Mouse (Mus musculus): ENCODE measurements around the gene Got1.
"Not testable (repeated sequence)": the region's sequence is repeated elsewhere in the genome, so short reads cannot be mapped to it uniquely, and the experiment has no call there.

The Got1 gene

DNA sequence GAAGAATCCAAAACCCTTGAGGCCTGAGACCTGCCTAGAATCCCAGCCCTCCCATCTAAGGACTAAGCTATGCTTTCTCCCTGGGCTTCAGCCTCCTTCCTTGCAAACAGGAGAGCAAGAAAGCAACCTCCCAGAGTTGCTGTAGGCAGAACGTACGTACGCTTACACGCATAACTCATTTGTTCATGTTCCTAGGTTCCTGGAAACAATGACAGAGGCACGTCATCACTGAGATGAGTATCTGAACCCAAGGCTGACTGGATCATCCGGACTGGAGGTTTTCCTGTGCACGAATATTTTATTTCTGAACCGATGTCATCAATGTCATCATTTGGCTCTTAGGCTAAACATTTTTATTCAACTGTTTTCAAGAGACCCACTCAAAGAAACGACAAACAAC lies 2.4 kb downstream of the Got1 start:
- CTCF ChIA-PET, result interaction anchor here (0.6 kb wide), 1 partner anchor 125 kb away, joined by 4 read pairs; no protein-coding TSS in a partner anchor

- CTCF ChIA-PET, result interaction anchor here (0.7 kb wide), 2 partner anchors 11 to 1006 kb away, joined by 3 to 6 read pairs; no protein-coding TSS in a partner anchor
Observed at GRCm38 (mm10) chr19:43521362-43521761, 3.0 kb downstream of the Got1 start.

GRCm38 (mm10) chr19:43520402-43520801 lies 4.0 kb downstream of the Got1 start:
- CTCF ChIA-PET, result interaction anchor here (0.7 kb wide), 1 partner anchor 12 kb away, joined by 6 read pairs; no protein-coding TSS in a partner anchor

DNA sequence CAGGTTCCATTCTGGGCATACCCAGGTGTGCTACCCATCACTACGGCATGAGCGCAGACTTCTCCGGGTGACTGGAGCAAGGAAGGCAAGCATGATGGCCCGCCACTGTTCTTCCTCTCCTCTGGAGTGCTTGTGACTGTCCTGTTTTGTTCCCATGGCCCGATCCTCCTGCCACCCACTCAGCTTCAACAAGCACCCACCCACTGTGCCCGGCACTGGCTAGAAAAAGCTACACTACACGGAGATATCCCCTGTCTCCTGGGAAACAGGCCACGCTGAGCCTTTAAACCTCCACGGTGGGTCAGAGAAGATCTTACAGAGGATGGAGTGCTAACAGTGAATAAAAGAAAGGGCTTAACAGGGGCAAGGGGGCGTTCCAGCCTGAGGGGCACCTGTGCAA lies 5.2 kb downstream of the Got1 start:
- CTCF ChIA-PET, result no interaction called here

DNA sequence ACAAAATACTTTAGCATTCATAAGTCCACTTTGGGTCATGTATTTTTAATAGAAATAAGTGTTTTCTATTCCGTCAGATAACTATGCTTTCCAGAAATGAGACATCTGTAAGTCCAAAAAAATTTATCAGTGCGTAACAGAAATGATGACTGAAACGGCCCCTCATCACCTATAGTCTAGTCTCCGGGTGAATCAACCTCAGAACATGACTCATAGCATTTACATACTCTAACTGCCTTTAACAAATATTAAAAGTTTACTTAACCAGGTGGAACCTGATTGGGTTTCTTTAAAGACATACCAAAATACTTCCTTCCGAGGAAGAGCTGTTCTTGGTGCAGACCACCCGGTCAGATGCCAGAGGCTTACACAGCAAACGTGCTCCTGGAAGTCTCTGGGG lies 6.1 kb downstream of the Got1 start:
- CTCF ChIA-PET, result no interaction called here

DNA sequence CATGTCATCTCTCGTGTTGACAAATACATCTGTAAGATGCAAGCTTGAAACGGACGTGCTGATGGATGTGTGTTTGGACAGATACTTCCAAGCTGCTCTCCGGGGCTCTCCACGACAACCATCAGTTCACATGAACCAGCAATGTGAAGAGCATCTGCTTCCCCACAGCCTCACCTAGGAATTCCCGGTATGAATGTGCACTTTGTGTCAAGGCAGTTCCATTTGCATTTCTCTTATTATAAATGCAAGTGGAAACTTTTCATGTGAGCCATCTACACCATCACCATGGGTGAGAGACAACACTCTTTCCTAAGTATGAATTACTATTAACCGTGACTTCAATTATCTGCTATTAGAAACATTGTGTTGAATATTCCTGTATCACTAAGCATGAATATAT lies 6.6 kb downstream of the Got1 start:
- CTCF ChIA-PET, result interaction anchor here (0.7 kb wide), 1 partner anchor 14 kb away, joined by 3 read pairs; no protein-coding TSS in a partner anchor

- CTCF ChIA-PET, result interaction anchor here (0.7 kb wide), 1 partner anchor 13 kb away, joined by 3 read pairs; no protein-coding TSS in a partner anchor
Observed at GRCm38 (mm10) chr19:43517320-43517719, 7.1 kb downstream of the Got1 start.

- CTCF ChIA-PET, result no interaction called here
Observed at GRCm38 (mm10) chr19:43516397-43517035, 7.9 kb downstream of the Got1 start.

GRCm38 (mm10) chr19:43515668-43516396 lies 8.6 kb downstream of the Got1 start:
- CTCF ChIA-PET, result no interaction called here

- CTCF ChIA-PET, result no interaction called here
Observed at GRCm38 (mm10) chr19:43513874-43514273, 10.5 kb downstream of the Got1 start.

DNA sequence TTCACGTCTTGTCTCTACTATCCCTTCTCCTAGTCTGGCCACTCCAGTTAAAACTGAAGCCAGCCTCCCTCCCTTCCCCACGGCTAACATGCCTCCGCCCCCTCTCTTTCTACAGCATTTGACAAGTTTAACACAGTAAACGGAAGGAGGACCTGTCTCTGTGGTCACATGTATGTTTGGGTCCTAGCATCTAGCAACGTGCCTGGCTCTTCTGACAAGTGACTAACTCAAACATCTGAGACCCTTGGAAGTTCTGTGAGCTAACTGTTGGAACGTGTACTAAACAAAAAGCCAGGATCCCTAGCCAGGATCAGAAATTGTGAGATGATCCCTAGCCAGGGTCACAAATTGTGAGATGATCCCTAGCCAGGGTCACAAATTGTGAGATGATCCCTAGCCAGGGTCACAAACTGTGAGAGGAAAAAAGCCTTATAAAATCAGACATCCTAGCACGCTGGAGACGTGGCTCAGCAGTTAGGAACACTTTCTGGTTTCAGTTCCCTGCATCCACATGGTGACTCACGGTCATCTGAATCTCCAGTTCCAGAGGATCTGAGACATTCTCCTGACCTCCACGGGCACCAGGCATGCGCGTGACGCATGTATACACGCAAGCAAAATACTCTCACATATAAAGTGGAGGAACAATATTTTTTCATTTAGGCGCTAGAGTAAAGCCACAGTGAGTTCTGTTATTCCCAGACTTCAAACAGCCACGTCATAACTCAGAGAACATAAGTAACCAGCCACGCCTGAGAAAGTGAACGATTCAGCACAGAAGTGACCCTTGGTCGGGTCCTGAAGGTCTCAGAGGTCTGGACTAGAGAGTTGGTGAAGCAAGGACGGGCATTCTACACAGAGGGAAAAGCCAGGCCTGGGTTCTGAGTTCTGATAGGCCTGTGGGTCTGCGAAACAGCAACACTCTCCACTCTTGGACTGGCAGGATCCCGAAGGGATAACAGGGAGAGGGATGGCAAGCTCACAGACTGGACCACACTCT lies 12.5 kb downstream of the Got1 start:
- CTCF ChIA-PET, result no interaction called here

DNA sequence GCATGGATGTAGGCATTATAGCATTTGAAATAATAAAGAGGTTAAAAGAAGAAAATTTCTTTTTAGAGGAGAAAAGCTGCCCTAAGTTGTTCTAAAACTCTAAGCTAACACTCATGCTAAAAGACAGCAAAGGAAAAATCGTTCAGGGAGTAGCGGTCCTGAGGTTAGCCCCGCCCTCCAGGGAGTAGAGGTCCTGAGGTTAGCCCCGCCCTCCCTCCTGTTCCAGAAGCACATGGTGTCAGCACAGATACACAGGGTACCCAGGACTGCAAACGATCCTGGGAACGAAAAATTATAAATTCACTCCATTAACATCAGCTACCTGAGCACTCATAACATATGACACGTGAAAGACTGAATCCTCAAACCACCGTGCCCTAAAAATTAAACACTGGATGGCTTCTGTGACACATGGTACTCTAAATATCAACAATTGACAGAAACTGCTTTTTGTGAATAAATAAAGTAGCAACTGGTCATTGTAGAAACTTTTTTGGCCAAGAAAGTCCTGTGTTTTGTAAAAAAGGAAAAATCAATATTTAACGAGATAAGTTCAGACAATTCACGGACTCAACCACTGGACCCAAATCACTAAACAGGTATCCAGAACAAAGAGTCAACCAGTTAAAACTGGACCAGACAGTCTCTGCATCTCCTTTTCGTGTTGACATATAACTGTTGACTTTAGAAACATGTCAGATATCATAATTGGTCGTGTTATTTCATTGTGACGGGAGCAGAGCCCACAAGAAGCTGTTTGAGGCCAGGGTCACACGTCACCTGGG lies 13.8 kb downstream of the Got1 start:
- CTCF ChIA-PET, result no interaction called here

- CTCF ChIA-PET, result interaction anchor here (0.6 kb wide), 1 partner anchor 1550 kb away, joined by 4 read pairs; no protein-coding TSS in a partner anchor
Observed at GRCm38 (mm10) chr19:43505441-43505840, 19.0 kb downstream of the Got1 start.

DNA sequence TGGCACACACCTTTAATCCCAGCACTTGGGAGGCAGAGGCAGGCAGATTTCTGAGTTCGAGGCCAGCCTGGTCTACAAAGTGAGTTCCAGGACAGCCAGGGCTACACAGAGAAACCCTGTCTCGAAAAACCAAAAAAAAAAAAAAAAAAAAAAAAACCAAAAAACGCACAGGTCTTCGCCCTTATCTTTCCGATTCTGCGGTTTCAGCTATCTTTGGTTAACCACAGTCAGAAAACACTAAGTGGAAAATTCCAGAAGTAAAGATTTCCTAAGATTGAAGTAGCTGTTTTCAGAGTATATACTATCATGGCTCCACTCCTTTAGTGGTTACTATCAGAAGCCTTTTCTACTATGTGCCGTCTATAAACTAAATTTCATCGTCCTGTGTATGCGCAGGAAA lies 20.8 kb downstream of the Got1 start:
- CTCF ChIA-PET, result interaction anchor here (0.5 kb wide), 1 partner anchor 14 kb away, joined by 3 read pairs; no protein-coding TSS in a partner anchor

DNA sequence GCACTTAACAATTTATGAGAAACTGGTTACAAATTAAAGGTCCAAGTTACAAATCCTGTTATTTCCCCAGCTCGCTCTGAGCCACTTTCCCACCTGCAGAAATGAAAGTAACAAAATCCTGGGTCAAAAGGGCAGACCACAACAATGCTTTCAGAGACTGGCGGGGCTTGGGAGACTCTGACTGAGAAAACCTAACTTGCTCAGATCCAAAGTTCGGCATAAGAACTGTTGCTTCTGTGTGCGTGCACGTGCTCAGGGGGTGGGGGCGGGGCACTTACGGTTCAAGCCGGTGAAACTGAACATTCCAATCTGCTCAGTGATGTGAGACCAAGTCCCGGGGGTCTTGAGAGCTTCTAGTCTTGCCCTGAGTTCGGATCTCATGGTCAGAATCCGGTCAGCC lies 21.8 kb downstream of the Got1 start:
- CTCF ChIA-PET, result no interaction called here

DNA sequence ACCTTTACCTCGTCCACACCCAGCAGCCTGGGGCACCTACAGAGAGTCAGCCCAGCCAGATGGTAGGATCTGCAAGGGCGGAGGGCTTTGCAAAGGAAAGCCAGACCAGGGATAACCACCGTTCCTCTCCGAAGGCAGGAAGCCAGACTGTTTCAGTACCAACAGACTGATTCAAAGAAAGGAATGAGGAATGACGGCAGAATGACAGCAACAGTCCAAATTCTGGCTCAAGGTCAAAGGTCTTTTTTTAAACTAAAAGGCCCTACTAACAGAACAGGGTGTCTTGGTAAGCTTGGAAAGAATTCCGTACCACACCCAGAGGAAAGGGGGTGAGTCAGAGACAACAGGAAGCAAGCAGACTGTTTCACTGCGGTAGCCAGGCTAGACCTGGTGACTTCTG lies 25.5 kb downstream of the Got1 start:
- CTCF ChIA-PET, result no interaction called here

- CTCF ChIA-PET, result no interaction called here
Observed at GRCm38 (mm10) chr19:43497440-43497839, 27.0 kb downstream of the Got1 start.

- CTCF ChIA-PET, result interaction anchor here (0.7 to 0.8 kb wide), 3 partner anchors 11 to 144 kb away, joined by 6 to 23 read pairs (median 6); no protein-coding TSS in a partner anchor
Observed at GRCm38 (mm10) chr19:43495846-43496245, 28.6 kb downstream of the Got1 start.

DNA sequence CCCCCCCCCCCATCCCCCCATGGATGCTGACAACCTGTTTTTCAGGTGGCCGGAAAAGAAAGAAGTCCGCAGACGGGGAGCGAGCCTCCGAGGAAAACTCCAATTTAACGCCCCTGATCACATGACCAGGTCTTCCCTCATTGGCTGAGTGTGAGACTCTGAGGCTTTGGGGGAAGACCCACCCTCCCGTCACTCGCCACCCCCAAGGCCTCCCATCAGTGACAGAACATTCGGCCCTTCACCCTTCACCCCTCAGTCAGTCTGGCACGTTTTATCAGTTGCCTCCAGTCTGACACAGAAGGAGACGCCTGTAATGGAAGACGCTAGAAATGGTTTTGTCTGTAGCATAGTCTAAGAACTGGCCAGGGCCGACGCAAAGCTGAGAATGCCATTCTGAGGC lies 29.5 kb downstream of the Got1 start:
- CTCF ChIA-PET, result interaction anchor here (0.6 to 0.8 kb wide), 2 partner anchors 73 to 1071 kb away, joined by 3 to 6 read pairs; no protein-coding TSS in a partner anchor

DNA sequence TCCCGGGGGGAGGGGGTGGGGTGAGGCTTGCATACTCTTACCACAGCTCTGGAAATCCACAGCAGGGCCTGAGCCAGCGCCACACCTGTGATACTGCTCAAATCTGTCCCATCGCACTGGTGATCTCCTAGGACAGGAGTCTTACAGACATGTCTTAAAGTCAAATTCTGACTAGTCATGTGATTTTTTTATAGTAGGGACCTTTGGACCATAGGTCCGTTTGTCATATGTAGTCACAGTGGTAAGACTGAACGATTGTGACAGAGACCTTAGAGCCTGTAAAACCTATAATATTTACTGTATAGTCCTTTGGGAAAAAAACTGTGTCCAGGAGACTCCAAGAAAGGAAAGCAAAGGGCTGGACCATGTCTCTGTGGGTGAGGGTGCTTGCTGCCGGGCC lies 30.5 kb downstream of the Got1 start:
- CTCF ChIA-PET, result no interaction called here

DNA sequence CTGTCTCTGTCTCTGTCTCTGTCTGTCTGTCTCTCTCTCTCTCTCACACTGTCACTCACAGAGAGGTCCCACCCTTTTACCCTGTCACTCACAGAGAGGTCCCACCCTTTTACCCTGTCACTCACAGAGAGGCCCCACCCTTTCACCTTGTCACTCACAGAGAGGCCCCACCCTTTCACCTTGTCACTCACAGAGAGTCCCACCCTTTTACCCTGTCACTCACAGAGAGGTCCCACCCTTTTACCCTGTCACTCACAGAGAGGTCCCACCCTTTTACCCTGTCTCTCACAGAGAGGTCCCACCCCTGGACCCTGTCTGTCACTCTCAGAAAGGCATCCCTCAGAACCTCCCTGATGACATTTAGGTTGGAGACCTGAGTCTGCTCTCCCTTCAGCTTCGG lies 31.1 kb downstream of the Got1 start:
- CTCF ChIA-PET, result not testable (repeated sequence)
